Mouse (Mus musculus): ENCODE measurements around the gene Fgfbp3.

- no peak for TF ChIP-seq POLR2A (IDR thresholded peaks at IDR 0.05; ENCODE audit: low read depth, low read length)
- peak; percentile 72 for TF ChIP-seq CTCF (conservative IDR thresholded peaks at IDR 0.05; ENCODE audit: insufficient read depth, insufficient read length, low read depth, low read length)
These were observed 9.6 kb downstream of the Fgfbp3 start for GRCm38 (mm10) chr19:36909676-36910292.
